ENCODE assay signal across 8 mouse cellular contexts in genomic region chr8:111449671-111450070, GRCm38 (mm10). TPM values are rescaled to one million over a fixed set of nuclear protein-coding genes. Genes with fewer than 3 reads are reported as not detected.
DNase-seq lines count a peak whose midpoint lies in the region; ATAC-seq and TF ChIP-seq lines count a peak whose summit lies in the region.

No protein-coding gene starts in this region.

- no peak for TF ChIP-seq POLR2A in lung, adult 2 months (IDR thresholded peaks at IDR 0.05; ENCODE audit: borderline replicate concordance, extremely low read depth, low read depth, low read length)

- peak; percentile 23 to 70 for DNase-seq in adrenal gland, adult (ENCODE audit: inconsistent age in 2 of 2, low spot score in 1 of 2)
- no peak for DNase-seq in adrenal gland, adult 18-20 months (ENCODE audit: low spot score in 2 of 2)
- DNase-seq in lung, embryonic 14.5 days = peak; percentile 36
- DNase-seq in lung, adult 2 months = no peak
- peak; percentile 6 for DNase-seq in heart, postnatal 25 days (ENCODE audit: low spot score)
- no peak for DNase-seq in spleen, postnatal 10 days (ENCODE audit: low spot score in 2 of 2)
- DNase-seq in midbrain, embryonic 10.5 days (ENCODE audit: low spot score) = no peak
- no peak for DNase-seq in urinary bladder, postnatal 36 days (ENCODE audit: low spot score in 2 of 2)

- no peak overlapping the region for H3K4me2 ChIP-seq in lung, embryonic 14.5 days

- no peak for TF ChIP-seq CTCF in lung, embryonic 14.5 days (IDR thresholded peaks at IDR 0.05; ENCODE audit: low read depth)
- TF ChIP-seq CTCF in lung, adult 2 months (IDR thresholded peaks at IDR 0.05; ENCODE audit: insufficient read depth, low read length) = no peak

- H3K27ac ChIP-seq in lung, embryonic 14.5 days (ENCODE audit: low read depth) = no peak overlapping the region
- no peak overlapping the region for H3K27ac ChIP-seq in midbrain, embryonic 10.5 days (replicated peaks)

- H3K27me3 ChIP-seq in lung, embryonic 14.5 days (ENCODE audit: insufficient read depth, low read length) = no peaks in the 10 kb centered on the region
- H3K27me3 ChIP-seq in midbrain, embryonic 10.5 days (ENCODE audit: low read depth, poor library complexity, severe bottlenecking) = no peaks in the 10 kb centered on the region

- H3K4me3 ChIP-seq in lung, embryonic 14.5 days (ENCODE audit: low read depth, low read length) = no peak overlapping the region
- H3K4me3 ChIP-seq in lung, adult 2 months (replicated peaks; ENCODE audit: extremely low read depth, low read depth, low read length) = no peak overlapping the region
- no peak overlapping the region for H3K4me3 ChIP-seq in midbrain, embryonic 10.5 days

- intact Hi-C loops in heart, postnatal 25 days (cut with DNase I) = no loop called here

- no peaks in the 10 kb centered on the region for H3K4me1 ChIP-seq in lung, embryonic 14.5 days (ENCODE audit: insufficient read depth)
- H3K4me1 ChIP-seq in lung, adult 2 months (ENCODE audit: control insufficient read depth, insufficient read depth, low read length) = no peaks in the 10 kb centered on the region; the same call in 1 of the 2 replicates
- H3K4me1 ChIP-seq in midbrain, embryonic 10.5 days = no peaks in the 10 kb centered on the region

- no peak for ATAC-seq in lung, embryonic 14.5 days (ENCODE audit: insufficient read depth)

- 36% methylated on average over 4 of the region's 4 CpGs for WGBS in lung, embryonic 14.5 days
- 16% methylated on average over 4 of the region's 4 CpGs for WGBS in lung, adult 2 months
- 78% methylated on average over 4 of the region's 4 CpGs for WGBS in midbrain, embryonic 10.5 days

- H3K36me3 ChIP-seq in lung, embryonic 14.5 days (ENCODE audit: insufficient read depth) = peaks cover 5% of the 10 kb centered on the region; the same call in 1 of the 2 replicates
- peaks cover 14% of the 10 kb centered on the region for H3K36me3 ChIP-seq in midbrain, embryonic 10.5 days

- no peak overlapping the region for H3K9ac ChIP-seq in lung, embryonic 14.5 days

- H3K9me3 ChIP-seq in lung, embryonic 14.5 days (ENCODE audit: low read depth, low read length) = no peaks in the 10 kb centered on the region
- no peaks in the 10 kb centered on the region for H3K9me3 ChIP-seq in midbrain, embryonic 10.5 days (replicated peaks)

RNA-seq across cellular contexts. Expression of gene Fa2h, which starts 56.0 kb away (rescaled TPM):
- total RNA-seq in adrenal gland, adult 18-20 months (2021) = 10 to 100 TPM in 1 of 2 experiments, not detected in 1; 14.6 TPM
- polyA plus RNA-seq in lung, embryonic 14.5 days (2014; fragmentation: Nextera tagmentation; extraction: Ambion mirVana) = 0.07 TPM in 1 of 2 replicates, not detected in the other
- polyA plus RNA-seq in lung, adult 2 months (2012; rRNA removed) = 0.80 and 1.3 TPM in 2 replicates
- under 1 TPM in 1 of 2 experiments, not detected in 1; 0.22 TPM for total RNA-seq in heart, postnatal 25 days (2021)
- 0.07 TPM in 1 of 2 replicates, not detected in the other for polyA plus RNA-seq in midbrain, embryonic 10.5 days (2016; fragmentation: Nextera tagmentation; extraction: Ambion mirVana)

Comparison
In these comparisons a context has a peak if more than half of its experiments do, and no peak if none do; other contexts are left out.
1. DNase-seq: peak in adrenal gland, adult (2 of 2), lung, embryonic 14.5 days (single experiment) and heart, postnatal 25 days (single experiment); none in adrenal gland, adult 18-20 months (0 of 2), lung, adult 2 months (single experiment), spleen, postnatal 10 days (0 of 2), midbrain, embryonic 10.5 days (single experiment) and urinary bladder, postnatal 36 days (0 of 2).